Mouse (Mus musculus) intestine, embryonic 15.5 days (tissue): Measurements from ENCODE around the gene Dynlt1f. TPM values are rescaled to one million over a fixed set of nuclear protein-coding genes. Genes with fewer than 3 reads are reported as not detected.
"Not testable (repeated sequence)": the region's sequence is repeated elsewhere in the genome, so short reads cannot be mapped to it uniquely, and the experiment has no call there.

Source experiments
- ATAC-seq: fragments of 200-750 bp; cut with Nextera tagmentation; 2 replicates; pipeline ENCODE4 v1.8.0; 2017; ENCODE audit warnings: moderate TSS enrichment, moderate library complexity
- H3K27ac ChIP-seq: fragments of 300-500 bp; sonication (generic); 2 replicates; pipeline ENCODE4 v1.5.1; 2015; ENCODE audit warnings: mild to moderate bottlenecking, inconsistent platforms
- H3K27me3 ChIP-seq: fragments of 300-500 bp; sonication (generic); replicated peaks from 2 replicates; pipeline ENCODE4 v1.6.1; 2015; ENCODE audit warnings: inconsistent platforms
- H3K36me3 ChIP-seq: fragments of 300-500 bp; sonication (generic); 2 replicates; pipeline ENCODE4 v1.6.1; 2015; ENCODE audit warnings: inconsistent platforms
- H3K4me1 ChIP-seq: fragments of 300-500 bp; sonication (generic); replicated peaks from 2 replicates; pipeline ENCODE4 v1.6.1; 2015; ENCODE audit warnings: inconsistent platforms
- H3K4me2 ChIP-seq: fragments of 300-500 bp; sonication (generic); replicated peaks from 2 replicates; pipeline ENCODE4 v1.6.1; 2015; ENCODE audit warnings: mild to moderate bottlenecking, inconsistent platforms
- H3K4me3 ChIP-seq: fragments of 300-500 bp; sonication (generic); replicated peaks from 2 replicates; pipeline ENCODE4 v1.5.1; 2015; ENCODE audit warnings: inconsistent platforms
- H3K9ac ChIP-seq: fragments of 300-500 bp; sonication (generic); 2 replicates; pipeline ENCODE4 v1.6.1; 2015; ENCODE audit warnings: inconsistent platforms
- H3K9me3 ChIP-seq: fragments of 300-500 bp; sonication (generic); 2 replicates; pipeline ENCODE4 v1.6.1; 2016; ENCODE audit warnings: inconsistent platforms
- WGBS: fragments of 180-500 bp; shearing (Covaris S2); methylation state at CpG from one replicate; pipeline ENCODE4 v1.1.7; 2015; 5-methylcytosine and 5-hydroxymethylcytosine counted together
- polyA plus RNA-seq: library from polyadenylated mRNA; unstranded; fragments of >200 nt; fragmentation: Nextera tagmentation; extraction: Ambion mirVana; gene quantifications from 2 replicates; pipeline ENCODE4 v1.2.1, GENCODE M21; 2015

Dynlt1f gene
- polyA plus RNA-seq, 1 experiment from 2014 or later: 273 TPM

DNA sequence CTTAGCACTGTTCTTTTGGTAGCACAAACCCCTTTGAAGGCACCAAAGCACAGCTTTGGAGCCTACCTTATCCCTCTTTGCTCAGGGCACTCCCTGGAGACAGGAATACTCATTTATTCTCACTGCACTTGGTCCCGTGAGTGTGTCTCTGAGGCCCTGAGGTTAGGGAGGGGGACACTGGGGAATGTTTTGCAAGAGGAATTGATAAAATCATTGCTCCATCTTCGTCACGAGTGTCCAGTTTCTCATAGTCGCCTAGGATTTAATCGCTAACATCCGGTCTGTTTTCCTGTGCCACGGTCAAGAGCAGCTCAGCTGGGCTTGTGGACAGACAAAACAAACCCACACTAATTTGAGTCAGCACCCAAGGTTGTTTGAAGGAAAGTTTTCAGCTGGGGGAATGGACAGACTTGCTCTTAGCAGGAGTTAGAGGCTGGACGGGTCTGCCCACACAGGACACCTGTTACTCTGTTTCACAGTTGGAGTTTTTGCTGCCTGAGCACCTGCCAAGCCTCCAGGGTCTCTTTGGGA is 29.7 kb upstream of the Dynlt1f start:
- not testable (repeated sequence) for H3K4me3 ChIP-seq, H3K27ac ChIP-seq, H3K9me3 ChIP-seq, H3K9ac ChIP-seq, ATAC-seq, H3K4me1 ChIP-seq, H3K36me3 ChIP-seq, H3K27me3 ChIP-seq, H3K4me2 ChIP-seq
- 65% methylated on average over 5 of the region's 8 CpGs for WGBS

DNA sequence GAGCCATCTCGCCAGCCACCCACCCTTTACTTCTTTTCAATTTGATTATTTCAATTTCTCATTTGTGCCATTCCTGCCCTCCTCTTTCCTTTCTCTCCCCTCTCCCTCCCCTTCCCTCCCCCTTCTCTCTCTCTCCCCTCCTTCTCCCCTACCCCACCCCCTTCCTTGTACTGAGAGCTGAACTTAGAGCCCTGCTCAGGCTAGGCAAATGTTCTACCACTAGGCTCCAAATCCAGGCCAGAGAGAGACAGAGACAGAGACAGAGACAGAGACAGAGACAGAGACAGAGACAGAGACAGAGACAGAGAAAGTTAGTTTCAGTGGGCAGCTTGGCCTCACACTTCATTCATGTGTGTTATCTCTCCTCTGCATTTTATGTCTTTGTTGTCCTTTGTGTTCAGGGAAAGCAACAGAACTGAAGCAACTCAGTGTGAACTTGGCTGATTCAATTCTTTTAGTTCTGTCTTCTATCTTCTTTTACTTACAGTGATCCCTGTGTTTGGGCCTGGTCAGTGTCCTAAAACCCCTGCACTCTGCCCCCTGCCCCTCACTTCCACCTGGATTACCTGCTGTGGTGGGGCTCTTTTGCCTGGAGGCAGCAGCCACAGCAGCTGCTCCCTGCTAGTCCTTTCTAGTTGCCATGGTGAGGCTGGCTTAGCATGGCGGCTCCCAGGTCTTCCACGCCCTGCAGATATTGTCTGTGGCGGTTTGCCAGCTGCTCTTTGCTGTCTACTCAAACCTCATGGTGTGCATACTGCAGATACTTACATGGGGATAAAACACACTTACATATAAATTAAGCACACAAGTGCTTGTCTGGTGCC is 29.0 kb upstream of the Dynlt1f start:
- ATAC-seq: peak; percentile 84
- 0% methylated on average over 1 of the region's 4 CpGs for WGBS
- not testable (repeated sequence) for H3K27me3 ChIP-seq, H3K9ac ChIP-seq, H3K27ac ChIP-seq, H3K4me1 ChIP-seq, H3K9me3 ChIP-seq, H3K4me2 ChIP-seq, H3K36me3 ChIP-seq, H3K4me3 ChIP-seq

DNA sequence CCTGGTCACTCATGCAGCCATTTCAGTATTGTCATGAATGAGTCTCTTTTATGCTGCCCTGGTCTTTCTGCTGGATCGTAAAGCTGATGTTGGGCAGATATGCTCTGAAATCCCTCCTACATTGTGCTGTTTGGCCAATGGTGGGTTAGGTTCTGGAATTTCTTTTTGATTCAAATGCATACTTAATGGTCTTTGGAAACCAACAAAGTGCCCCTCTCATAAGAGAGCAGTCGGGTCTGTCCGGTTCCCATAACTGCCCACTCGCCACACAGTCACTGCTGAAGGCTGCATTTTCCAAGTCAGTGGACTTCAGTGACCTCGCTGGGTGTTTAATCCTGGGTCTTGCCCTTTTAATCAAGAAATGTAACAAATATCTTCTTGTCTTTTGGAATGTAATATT is 28.0 kb upstream of the Dynlt1f start:
- not testable (repeated sequence) for H3K27me3 ChIP-seq, H3K9ac ChIP-seq, H3K9me3 ChIP-seq, H3K4me2 ChIP-seq, H3K27ac ChIP-seq, H3K36me3 ChIP-seq, H3K4me1 ChIP-seq, ATAC-seq, H3K4me3 ChIP-seq
- WGBS: 83% methylated on average over 1 of the region's 5 CpGs

- not testable (repeated sequence) for ATAC-seq, H3K9me3 ChIP-seq, H3K9ac ChIP-seq, H3K4me1 ChIP-seq, H3K4me3 ChIP-seq, H3K4me2 ChIP-seq, H3K27me3 ChIP-seq, H3K27ac ChIP-seq, H3K36me3 ChIP-seq
- 69% methylated on average over 4 of the region's 4 CpGs for WGBS
Observed at GRCm38 (mm10) chr17:6681721-6682120, 26.0 kb upstream of the Dynlt1f start.

- H3K27me3 ChIP-seq, H3K27ac ChIP-seq, H3K4me1 ChIP-seq, H3K4me2 ChIP-seq, H3K36me3 ChIP-seq, H3K4me3 ChIP-seq, H3K9ac ChIP-seq, H3K9me3 ChIP-seq: not testable (repeated sequence)
- WGBS: 86% methylated on average over 1 of the region's 2 CpGs
- 0 out of 2 replicates have a peak, but pooled peaks have one; percentile 45 for ATAC-seq
Observed at GRCm38 (mm10) chr17:6678063-6678462, 22.4 kb upstream of the Dynlt1f start.

GRCm38 (mm10) chr17:6674297-6674696 is 18.6 kb upstream of the Dynlt1f start:
- ATAC-seq: 0 out of 2 replicates have a peak, but pooled peaks have one; percentile 34
- H3K9ac ChIP-seq, H3K9me3 ChIP-seq, H3K36me3 ChIP-seq, H3K4me2 ChIP-seq, H3K27ac ChIP-seq, H3K4me3 ChIP-seq, H3K4me1 ChIP-seq, H3K27me3 ChIP-seq: not testable (repeated sequence)
- 45% methylated on average over 5 of the region's 5 CpGs for WGBS

DNA sequence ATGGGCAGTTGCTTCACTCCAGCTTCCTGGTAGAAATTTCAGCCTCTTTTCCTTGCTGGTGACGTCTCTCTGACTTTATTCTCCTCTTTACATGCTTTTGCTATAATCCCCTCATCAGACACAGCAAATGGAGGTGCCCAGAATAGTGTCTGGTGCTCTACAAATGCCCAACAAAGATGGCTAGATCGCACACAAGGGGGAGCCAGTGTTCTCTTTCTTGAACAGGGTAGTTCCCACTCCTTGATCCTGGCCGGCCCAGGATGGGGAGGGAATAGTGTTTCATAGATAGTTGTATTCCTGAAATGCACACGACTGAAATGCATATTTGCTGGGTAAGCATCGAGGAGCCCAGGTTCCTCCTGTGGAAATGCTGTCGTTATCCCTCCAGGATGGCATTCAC is 12.8 kb upstream of the Dynlt1f start:
- H3K4me1 ChIP-seq, H3K36me3 ChIP-seq, H3K4me2 ChIP-seq, H3K27me3 ChIP-seq, H3K4me3 ChIP-seq, H3K9ac ChIP-seq, H3K9me3 ChIP-seq, ATAC-seq, H3K27ac ChIP-seq: not testable (repeated sequence)
- WGBS: no CpG with 5 or more reads among the region's 6 CpGs

DNA sequence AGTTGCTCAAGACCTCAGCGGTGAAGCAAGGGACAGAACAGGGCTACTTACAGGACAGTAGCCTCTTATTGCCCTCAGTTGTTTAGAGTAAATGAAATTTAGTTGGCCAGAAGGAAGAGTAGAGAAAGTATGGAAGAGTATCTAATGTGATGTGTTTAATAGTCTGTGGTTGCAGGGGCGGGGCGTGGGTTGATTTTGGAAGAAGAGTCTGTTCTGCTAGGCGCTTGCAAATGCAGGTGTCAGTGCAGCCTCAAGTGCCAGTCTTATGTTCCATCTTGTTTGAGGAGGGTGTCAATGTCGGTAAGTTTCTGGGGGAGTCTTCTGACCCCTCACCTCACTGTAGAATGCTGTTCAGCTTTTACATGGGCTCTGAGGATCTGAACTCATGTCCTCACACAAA is 9.7 kb upstream of the Dynlt1f start:
- H3K27ac ChIP-seq, H3K4me2 ChIP-seq, H3K4me3 ChIP-seq, H3K27me3 ChIP-seq, H3K9me3 ChIP-seq, H3K9ac ChIP-seq, ATAC-seq, H3K4me1 ChIP-seq, H3K36me3 ChIP-seq: not testable (repeated sequence)
- WGBS: 92% methylated on average over 4 of the region's 5 CpGs

- H3K27me3 ChIP-seq, H3K9ac ChIP-seq, ATAC-seq, H3K9me3 ChIP-seq, H3K36me3 ChIP-seq, H3K4me1 ChIP-seq, H3K4me3 ChIP-seq, H3K4me2 ChIP-seq, H3K27ac ChIP-seq: not testable (repeated sequence)
- 64% methylated on average over 3 of the region's 3 CpGs for WGBS
Observed at GRCm38 (mm10) chr17:6662840-6663239, 7.1 kb upstream of the Dynlt1f start.

GRCm38 (mm10) chr17:6661093-6661816 is 5.6 kb upstream of the Dynlt1f start:
- H3K27ac ChIP-seq, H3K9ac ChIP-seq, H3K4me3 ChIP-seq, H3K27me3 ChIP-seq, H3K9me3 ChIP-seq, H3K36me3 ChIP-seq, H3K4me1 ChIP-seq, H3K4me2 ChIP-seq: not testable (repeated sequence)
- 35% methylated on average over 10 of the region's 11 CpGs for WGBS
- peak; percentile 73 for ATAC-seq

DNA sequence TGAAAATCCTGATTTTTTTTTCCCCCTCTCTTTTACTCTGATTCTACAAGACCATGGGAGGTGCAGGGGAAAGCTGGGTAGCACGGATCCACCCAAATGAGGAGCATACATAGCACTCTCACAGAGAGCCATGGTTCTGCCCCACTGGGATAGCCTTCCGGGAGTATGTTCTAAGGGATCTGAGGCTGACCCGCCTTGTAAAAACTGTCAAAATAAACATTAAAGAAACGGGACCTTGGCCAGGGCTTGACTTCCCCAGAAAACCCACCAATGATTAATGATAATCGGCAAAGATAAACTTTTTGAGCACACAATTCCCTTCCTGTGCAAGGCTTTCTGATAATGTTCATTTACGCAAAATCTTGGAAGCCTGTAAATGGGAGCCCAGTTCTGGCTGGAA is 4.9 kb upstream of the Dynlt1f start:
- H3K27me3 ChIP-seq, H3K9me3 ChIP-seq, H3K4me3 ChIP-seq, H3K9ac ChIP-seq, H3K4me2 ChIP-seq, ATAC-seq, H3K27ac ChIP-seq, H3K4me1 ChIP-seq, H3K36me3 ChIP-seq: not testable (repeated sequence)
- WGBS: 32% methylated on average over 6 of the region's 6 CpGs

- H3K9ac ChIP-seq, H3K9me3 ChIP-seq, H3K4me3 ChIP-seq, H3K4me1 ChIP-seq, H3K4me2 ChIP-seq, H3K36me3 ChIP-seq, ATAC-seq, H3K27ac ChIP-seq, H3K27me3 ChIP-seq: not testable (repeated sequence)
- 72% methylated on average over 3 of the region's 7 CpGs for WGBS
Observed at GRCm38 (mm10) chr17:6658801-6659200, 3.1 kb upstream of the Dynlt1f start, which contains the start of gene Sytl3. Gene Sytl3 (plus strand): TSS chr17:6659093.

- H3K4me2 ChIP-seq, H3K4me1 ChIP-seq, ATAC-seq, H3K27ac ChIP-seq, H3K9ac ChIP-seq, H3K4me3 ChIP-seq, H3K27me3 ChIP-seq, H3K9me3 ChIP-seq, H3K36me3 ChIP-seq: not testable (repeated sequence)
- 93% methylated on average over 1 of the region's 3 CpGs for WGBS
Observed at GRCm38 (mm10) chr17:6656471-6656870, 771 bp upstream of the Dynlt1f start.
